Mouse (Mus musculus): ENCODE data around the gene Parp3. TPM values are rescaled to one million over a fixed set of nuclear protein-coding genes. Genes with fewer than 3 reads are reported as not detected.

Gene Parp3
- polyA plus RNA-seq, 1 experiment, result 5.6 TPM

- TF ChIP-seq FLI1 (IDR thresholded peaks at IDR 0.05; ENCODE audit: low read length) (no peak), GATA1 (IDR thresholded peaks at IDR 0.05; ENCODE audit: borderline replicate concordance, low read length) (no peak)
- H3K4me1 ChIP-seq, result peaks cover 14% of the 10 kb centered on the region
- no peaks in the 10 kb centered on the region for H3K27me3 ChIP-seq (replicated peaks)
- H3K4me3 ChIP-seq (replicated peaks), result no peak overlapping the region
- H3K36me3 ChIP-seq (replicated peaks; ENCODE audit: low read length), result peaks cover 64% of the 10 kb centered on the region
- H3K9me3 ChIP-seq, result no peaks in the 10 kb centered on the region
Observed at GRCm38 (mm10) chr9:106485076-106485475, 8.3 kb upstream of the Parp3 start.

- Histone ChIP-seq H3K36me3 (replicated peaks; ENCODE audit: low read length) (peaks cover 65% of the 10 kb centered on the region), H3K9me3 (no peaks in the 10 kb centered on the region), H3K27me3 (replicated peaks) (no peaks in the 10 kb centered on the region), H3K4me1 (peaks cover 16% of the 10 kb centered on the region), H3K4me3 (replicated peaks) (no peak overlapping the region)
- TF ChIP-seq FLI1 (IDR thresholded peaks at IDR 0.05; ENCODE audit: low read length), result no peak
- no peak for TF ChIP-seq GATA1 (IDR thresholded peaks at IDR 0.05; ENCODE audit: borderline replicate concordance, low read length)
Observed at GRCm38 (mm10) chr9:106483606-106484005, 6.9 kb upstream of the Parp3 start.

GRCm38 (mm10) chr9:106483136-106483535 is 6.4 kb upstream of the Parp3 start:
- Histone ChIP-seq H3K4me1 (peaks cover 18% of the 10 kb centered on the region), H3K36me3 (replicated peaks; ENCODE audit: low read length) (peaks cover 65% of the 10 kb centered on the region), H3K9me3 (no peaks in the 10 kb centered on the region), H3K27me3 (replicated peaks) (no peaks in the 10 kb centered on the region), H3K4me3 (replicated peaks) (no peak overlapping the region)
- TF ChIP-seq FLI1 (IDR thresholded peaks at IDR 0.05; ENCODE audit: low read length), result no peak
- TF ChIP-seq GATA1 (IDR thresholded peaks at IDR 0.05; ENCODE audit: borderline replicate concordance, low read length), result no peak

- H3K27me3 ChIP-seq (replicated peaks), result no peaks in the 10 kb centered on the region
- TF ChIP-seq FLI1 (IDR thresholded peaks at IDR 0.05; ENCODE audit: low read length) (no peak), GATA1 (IDR thresholded peaks at IDR 0.05; ENCODE audit: borderline replicate concordance, low read length) (no peak)
- H3K4me3 ChIP-seq (replicated peaks), result no peak overlapping the region
- H3K9me3 ChIP-seq, result no peaks in the 10 kb centered on the region
- peaks cover 65% of the 10 kb centered on the region for H3K36me3 ChIP-seq (replicated peaks; ENCODE audit: low read length)
- peaks cover 23% of the 10 kb centered on the region for H3K4me1 ChIP-seq
Observed at GRCm38 (mm10) chr9:106482578-106483115, 5.9 kb upstream of the Parp3 start.

GRCm38 (mm10) chr9:106481676-106482075 is 4.9 kb upstream of the Parp3 start:
- no peak overlapping the region for H3K4me3 ChIP-seq (replicated peaks)
- H3K27me3 ChIP-seq (replicated peaks), result no peaks in the 10 kb centered on the region
- peaks cover 26% of the 10 kb centered on the region for H3K4me1 ChIP-seq
- no peaks in the 10 kb centered on the region for H3K9me3 ChIP-seq
- H3K36me3 ChIP-seq (replicated peaks; ENCODE audit: low read length), result peaks cover 65% of the 10 kb centered on the region
- TF ChIP-seq GATA1 (IDR thresholded peaks at IDR 0.05; ENCODE audit: borderline replicate concordance, low read length) (no peak), FLI1 (IDR thresholded peaks at IDR 0.05; ENCODE audit: low read length) (no peak)

GRCm38 (mm10) chr9:106481075-106481474 is 4.3 kb upstream of the Parp3 start:
- peaks cover 32% of the 10 kb centered on the region for H3K4me1 ChIP-seq
- H3K27me3 ChIP-seq (replicated peaks), result no peaks in the 10 kb centered on the region
- TF ChIP-seq GATA1 (IDR thresholded peaks at IDR 0.05; ENCODE audit: borderline replicate concordance, low read length), result no peak
- TF ChIP-seq FLI1 (IDR thresholded peaks at IDR 0.05; ENCODE audit: low read length), result no peak
- peaks cover 65% of the 10 kb centered on the region for H3K36me3 ChIP-seq (replicated peaks; ENCODE audit: low read length)
- no peaks in the 10 kb centered on the region for H3K9me3 ChIP-seq
- H3K4me3 ChIP-seq (replicated peaks), result no peak overlapping the region

GRCm38 (mm10) chr9:106480541-106480940 is 3.8 kb upstream of the Parp3 start:
- H3K4me3 ChIP-seq (replicated peaks), result no peak overlapping the region
- H3K4me1 ChIP-seq, result peaks cover 37% of the 10 kb centered on the region
- no peaks in the 10 kb centered on the region for H3K27me3 ChIP-seq (replicated peaks)
- TF ChIP-seq FLI1 (IDR thresholded peaks at IDR 0.05; ENCODE audit: low read length) (no peak), GATA1 (IDR thresholded peaks at IDR 0.05; ENCODE audit: borderline replicate concordance, low read length) (no peak)
- no peaks in the 10 kb centered on the region for H3K9me3 ChIP-seq
- peaks cover 60% of the 10 kb centered on the region for H3K36me3 ChIP-seq (replicated peaks; ENCODE audit: low read length)

GRCm38 (mm10) chr9:106478101-106478500 is 1.4 kb upstream of the Parp3 start:
- Histone ChIP-seq H3K4me1 (peaks cover 60% of the 10 kb centered on the region), H3K9me3 (no peaks in the 10 kb centered on the region), H3K4me3 (replicated peaks) (peak overlapping the region; percentile 94), H3K36me3 (replicated peaks; ENCODE audit: low read length) (peaks cover 43% of the 10 kb centered on the region), H3K27me3 (replicated peaks) (peaks cover 2% of the 10 kb centered on the region)
- TF ChIP-seq GATA1 (IDR thresholded peaks at IDR 0.05; ENCODE audit: borderline replicate concordance, low read length) (no peak), FLI1 (IDR thresholded peaks at IDR 0.05; ENCODE audit: low read length) (no peak)

GRCm38 (mm10) chr9:106477649-106478048 is 900 bp upstream of the Parp3 start:
- Histone ChIP-seq H3K27me3 (replicated peaks) (peaks cover 2% of the 10 kb centered on the region), H3K36me3 (replicated peaks; ENCODE audit: low read length) (peaks cover 38% of the 10 kb centered on the region), H3K9me3 (no peaks in the 10 kb centered on the region), H3K4me3 (replicated peaks) (peak overlapping the region; percentile 94), H3K4me1 (peaks cover 62% of the 10 kb centered on the region)
- TF ChIP-seq FLI1 (IDR thresholded peaks at IDR 0.05; ENCODE audit: low read length) (no peak), GATA1 (IDR thresholded peaks at IDR 0.05; ENCODE audit: borderline replicate concordance, low read length) (no peak)

- Histone ChIP-seq H3K36me3 (replicated peaks; ENCODE audit: low read length) (peaks cover 28% of the 10 kb centered on the region), H3K4me1 (peaks cover 75% of the 10 kb centered on the region), H3K4me3 (replicated peaks) (peak overlapping the region; percentile 94), H3K9me3 (no peaks in the 10 kb centered on the region), H3K27me3 (replicated peaks) (peaks cover 2% of the 10 kb centered on the region)
- TF ChIP-seq GATA1 (IDR thresholded peaks at IDR 0.05; ENCODE audit: borderline replicate concordance, low read length) (no peak), FLI1 (IDR thresholded peaks at IDR 0.05; ENCODE audit: low read length) (no peak)
Observed at GRCm38 (mm10) chr9:106476002-106476923, 486 bp downstream of the Parp3 start.
